Mouse (Mus musculus) lung, postnatal 0 days (tissue): ENCODE measurements around the gene Usp29.
"Not testable (repeated sequence)": the region's sequence is repeated elsewhere in the genome, so short reads cannot be mapped to it uniquely, and the experiment has no call there.

Source experiments
- CTCF ChIP-seq: IDR thresholded peaks from 2 replicates; pipeline ENCODE4 v1.5.1; 2016; ENCODE audit warnings: antibody characterized with exemption, mild to moderate bottlenecking
- EP300 ChIP-seq: IDR thresholded peaks from 2 replicates; pipeline ENCODE4 v1.6.1; 2016; ENCODE audit warnings: antibody characterized with exemption, mild to moderate bottlenecking, control low read depth

GRCm38 (mm10) chr7:6998914-6999313 is 268.5 kb downstream of the Usp29 start:
- TF ChIP-seq CTCF, EP300: not testable (repeated sequence)
